Mouse (Mus musculus) forebrain, embryonic 15.5 days (tissue): ENCODE measurements around the gene Gm4631. TPM values are rescaled to one million over a fixed set of nuclear protein-coding genes. Genes with fewer than 3 reads are reported as not detected.
"Not testable (repeated sequence)": the region's sequence is repeated elsewhere in the genome, so short reads cannot be mapped to it uniquely, and the experiment has no call there.

Experiments used
- ATAC-seq: fragments of 200-750 bp; cut with Nextera tagmentation; replicated peaks from 2 replicates; pipeline ENCODE4 v1.8.0; 2017; ENCODE audit warnings: mild to moderate bottlenecking, moderate TSS enrichment, moderate library complexity
- H3K27ac ChIP-seq: fragments of 300-500 bp; sonication (generic); replicated peaks from 2 replicates; pipeline ENCODE4 v1.5.1; 2015; ENCODE audit warnings: mild to moderate bottlenecking, inconsistent platforms
- H3K27me3 ChIP-seq: fragments of 300-500 bp; sonication (generic); 2 replicates; pipeline ENCODE4 v1.6.1; 2015; ENCODE audit warnings: inconsistent platforms
- H3K36me3 ChIP-seq: fragments of 300-500 bp; sonication (generic); 2 replicates; pipeline ENCODE4 v1.6.1; 2015; ENCODE audit warnings: mild to moderate bottlenecking, inconsistent platforms
- H3K4me1 ChIP-seq: fragments of 300-500 bp; sonication (generic); 2 replicates; pipeline ENCODE4 v1.6.1; 2015; ENCODE audit warnings: inconsistent platforms
- H3K4me2 ChIP-seq: fragments of 300-500 bp; sonication (generic); replicated peaks from 2 replicates; pipeline ENCODE4 v1.6.1; 2015; ENCODE audit warnings: mild to moderate bottlenecking, inconsistent platforms
- H3K4me3 ChIP-seq: fragments of 300-500 bp; sonication (generic); 2 replicates; pipeline ENCODE4 v1.5.1; 2015; ENCODE audit warnings: mild to moderate bottlenecking, inconsistent platforms
- H3K9ac ChIP-seq: fragments of 300-500 bp; sonication (generic); replicated peaks from 2 replicates; pipeline ENCODE4 v1.6.1; 2015; ENCODE audit warnings: mild to moderate bottlenecking, inconsistent platforms
- H3K9me3 ChIP-seq: fragments of 300-500 bp; sonication (generic); 2 replicates; pipeline ENCODE4 v1.6.1; 2016; ENCODE audit warnings: inconsistent platforms
- WGBS: fragments of 180-500 bp; shearing (Covaris S2); methylation state at CpG from one replicate; pipeline ENCODE4 v1.1.7; 2015; ENCODE audit warnings: mixed read lengths; 5-methylcytosine and 5-hydroxymethylcytosine counted together
- polyA plus RNA-seq: library from polyadenylated mRNA; unstranded; fragments of >200 nt; fragmentation: Nextera tagmentation; extraction: Ambion mirVana; gene quantifications from 2 replicates; pipeline ENCODE4 v1.2.1, GENCODE M21; 2015

The Gm4631 gene
- polyA plus RNA-seq, result 18.1 and 18.2 TPM in 2 replicates

- not testable (repeated sequence) for H3K36me3 ChIP-seq, H3K9me3 ChIP-seq, ATAC-seq, H3K4me1 ChIP-seq, H3K4me2 ChIP-seq, H3K4me3 ChIP-seq, H3K27ac ChIP-seq, H3K27me3 ChIP-seq, H3K9ac ChIP-seq
- WGBS, result no CpG with 5 or more reads among the region's 8 CpGs
Observed at GRCm38 (mm10) chr2:175338097-175338496, at the start of gene Gm4631. Gene Gm4631, minus strand, starts transcription at chr2:175338197.

- H3K4me1 ChIP-seq, H3K27me3 ChIP-seq, H3K4me2 ChIP-seq, H3K9me3 ChIP-seq, ATAC-seq, H3K36me3 ChIP-seq, H3K9ac ChIP-seq, H3K4me3 ChIP-seq, H3K27ac ChIP-seq: not testable (repeated sequence)
- WGBS, result no CpG with 5 or more reads among the region's 6 CpGs
Observed at GRCm38 (mm10) chr2:175372136-175372535, 34.1 kb upstream of the Gm4631 start, which contains the start of gene Zfp968. Gene Zfp968, plus strand, starts transcription at chr2:175372436.

GRCm38 (mm10) chr2:175274825-175275224 lies 63.2 kb downstream of the Gm4631 start, which contains the start of gene Gm14440:
Gene Gm14440, plus strand, starts transcription at chr2:175275125.
- H3K4me3 ChIP-seq, H3K9ac ChIP-seq, H3K9me3 ChIP-seq, ATAC-seq, H3K27ac ChIP-seq, H3K27me3 ChIP-seq, H3K4me1 ChIP-seq, H3K4me2 ChIP-seq, H3K36me3 ChIP-seq: not testable (repeated sequence)
- no CpG with 5 or more reads among the region's 6 CpGs for WGBS

Other genes with a start within 250 kb of the Gm4631 start
- gene Gm14399, start 196.2 kb downstream of the Gm4631 start, polyA plus RNA-seq, result 3.2 and 5.2 TPM in 2 replicates
- 1.3 and 1.5 TPM in 2 replicates for gene Gm14443, start 162.3 kb downstream of the Gm4631 start, polyA plus RNA-seq
- gene Gm14391, start 131.3 kb downstream of the Gm4631 start, polyA plus RNA-seq, result 4.5 and 7.5 TPM in 2 replicates
- gene Gm14440, start 63.1 kb downstream of the Gm4631 start, polyA plus RNA-seq, result 0.09 TPM in 1 of 2 replicates, not detected in the other
- 3.8 and 4.9 TPM in 2 replicates for gene Zfp968, start 34.2 kb upstream of the Gm4631 start, polyA plus RNA-seq
- gene Gm4724, start 97.6 kb upstream of the Gm4631 start, polyA plus RNA-seq, result 10.3 and 13.4 TPM in 2 replicates
- gene Zfp965, start 131.8 kb upstream of the Gm4631 start, polyA plus RNA-seq, result 6.1 and 6.8 TPM in 2 replicates